Mouse (Mus musculus) CD4-positive naive resting alpha-beta T cell, adult 57 days (primary cell): ENCODE results near the gene Fam178b. TPM values are rescaled to one million over a fixed set of nuclear protein-coding genes. Genes with fewer than 3 reads are reported as not detected.

Source experiments
- total RNA-seq: library from RNA; stranded (reverse); gene quantifications from one replicate; pipeline ENCODE4 v1.2.4, GENCODE M21; 2023

The Fam178b gene
- not detected for total RNA-seq

GRCm38 (mm10) chr1:36682620-36683355 is at the start of gene Fam178b:
Gene Fam178b (minus strand): TSS chr1:36683183.

GRCm38 (mm10) chr1:36714311-36714710 is 31.3 kb upstream of the Fam178b start, which contains the start of gene Actr1b:
Gene Actr1b (minus strand): TSS chr1:36714422.

GRCm38 (mm10) chr1:36709854-36710280 is 26.9 kb upstream of the Fam178b start, which contains the start of gene 4933424G06Rik:
Gene 4933424G06Rik (plus strand): TSS chr1:36710149.

GRCm38 (mm10) chr1:36691271-36692155 is 8.5 kb upstream of the Fam178b start, which contains the start of gene Cox5b:
Gene Cox5b (plus strand): TSS chr1:36691449.

GRCm38 (mm10) chr1:36558031-36558993 is 124.7 kb downstream of the Fam178b start, which contains the start of gene Sema4c:
Gene Sema4c (minus strand): TSS chr1:36558349.

GRCm38 (mm10) chr1:36546888-36547471 is 136.0 kb downstream of the Fam178b start, which contains the start of gene Ankrd39:
Gene Ankrd39 (minus strand): TSS chr1:36547445.

GRCm38 (mm10) chr1:36539186-36539585 is 143.8 kb downstream of the Fam178b start, which contains the start of gene Gm42417:
Gene Gm42417 (minus strand): TSS chr1:36539429.

GRCm38 (mm10) chr1:36536783-36537182 is 146.2 kb downstream of the Fam178b start, which contains the start of gene Ankrd23:
Gene Ankrd23 (minus strand): TSS chr1:36536883.

Other genes starting within 250 kb of the Fam178b start
- gene Lman2l, start 237.9 kb downstream of the Fam178b start, total RNA-seq, result 25.6 TPM
- gene Cnnm4, start 211.6 kb downstream of the Fam178b start, total RNA-seq, result 19.5 TPM
- 47.6 TPM for gene Cnnm3, start 171.3 kb downstream of the Fam178b start, total RNA-seq
- gene Ankrd23, start 146.3 kb downstream of the Fam178b start, total RNA-seq, result 31.5 TPM
- not detected for gene Gm42417, start 143.8 kb downstream of the Fam178b start, total RNA-seq
- 26.5 TPM for gene Ankrd39, start 135.7 kb downstream of the Fam178b start, total RNA-seq
- gene Sema4c, start 124.8 kb downstream of the Fam178b start, total RNA-seq, result 1.4 TPM
- gene Cox5b, start 8.3 kb upstream of the Fam178b start, total RNA-seq, result 235 TPM
- not detected for gene 4933424G06Rik, start 27.0 kb upstream of the Fam178b start, total RNA-seq
- 253 TPM for gene Actr1b, start 31.2 kb upstream of the Fam178b start, total RNA-seq
- gene Zap70, start 78.6 kb upstream of the Fam178b start, total RNA-seq, result 236 TPM